Mouse (Mus musculus): Measurements from ENCODE around the gene Fam193a.

DNA sequence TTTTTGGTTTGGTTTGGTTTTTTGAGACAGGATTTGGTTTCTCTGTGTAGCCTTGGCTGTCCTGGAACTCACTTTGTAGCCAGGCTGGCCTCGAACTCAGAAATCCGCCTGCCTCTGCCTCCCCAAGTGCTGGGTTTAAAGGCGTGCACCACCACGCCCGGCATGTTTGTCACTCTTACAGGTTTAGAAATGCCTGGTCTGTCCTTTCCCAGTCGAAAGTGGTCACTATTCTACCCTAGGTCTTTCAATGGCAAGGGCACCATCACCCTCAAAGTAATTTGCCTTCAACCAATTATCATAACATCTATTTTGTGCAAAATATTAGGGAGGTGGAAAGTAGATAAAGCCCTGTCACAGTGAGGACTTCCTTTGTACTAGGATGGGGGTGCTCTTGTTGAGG, 29.5 kb upstream of the Fam193a start:
- no peak for TF ChIP-seq CTCF (IDR thresholded peaks at IDR 0.05; ENCODE audit: low read depth, low read length)
- TF ChIP-seq POLR2AphosphoS5 (IDR thresholded peaks at IDR 0.05; ENCODE audit: insufficient replicate concordance, low read depth, low read length) = no peak
- no peak for TF ChIP-seq TAL1 (conservative IDR thresholded peaks at IDR 0.05; ENCODE audit: low read depth, low read length)
- no peak for TF ChIP-seq GATA1 (IDR thresholded peaks at IDR 0.05; ENCODE audit: borderline replicate concordance, low read length)

Data from G1E (cell line).